Mouse (Mus musculus): Measurements from ENCODE around the gene St8sia1. TPM values are rescaled to one million over a fixed set of nuclear protein-coding genes. Genes with fewer than 3 reads are reported as not detected.
"Not testable (repeated sequence)": the region's sequence is repeated elsewhere in the genome, so short reads cannot be mapped to it uniquely, and the experiment has no call there.

Gene St8sia1
- total RNA-seq, 2 experiments from 2014 or later, result 0.89 to 1.3 TPM

- intact Hi-C loops (cut with DNase I), result loop anchor here (5.0 kb wide), 1 partner anchor 192 kb away; no protein-coding TSS in a partner anchor
- not testable (repeated sequence) for DNase-seq
Observed at GRCm38 (mm10) chr6:142985561-142986238, 21.4 kb upstream of the St8sia1 start.

DNA sequence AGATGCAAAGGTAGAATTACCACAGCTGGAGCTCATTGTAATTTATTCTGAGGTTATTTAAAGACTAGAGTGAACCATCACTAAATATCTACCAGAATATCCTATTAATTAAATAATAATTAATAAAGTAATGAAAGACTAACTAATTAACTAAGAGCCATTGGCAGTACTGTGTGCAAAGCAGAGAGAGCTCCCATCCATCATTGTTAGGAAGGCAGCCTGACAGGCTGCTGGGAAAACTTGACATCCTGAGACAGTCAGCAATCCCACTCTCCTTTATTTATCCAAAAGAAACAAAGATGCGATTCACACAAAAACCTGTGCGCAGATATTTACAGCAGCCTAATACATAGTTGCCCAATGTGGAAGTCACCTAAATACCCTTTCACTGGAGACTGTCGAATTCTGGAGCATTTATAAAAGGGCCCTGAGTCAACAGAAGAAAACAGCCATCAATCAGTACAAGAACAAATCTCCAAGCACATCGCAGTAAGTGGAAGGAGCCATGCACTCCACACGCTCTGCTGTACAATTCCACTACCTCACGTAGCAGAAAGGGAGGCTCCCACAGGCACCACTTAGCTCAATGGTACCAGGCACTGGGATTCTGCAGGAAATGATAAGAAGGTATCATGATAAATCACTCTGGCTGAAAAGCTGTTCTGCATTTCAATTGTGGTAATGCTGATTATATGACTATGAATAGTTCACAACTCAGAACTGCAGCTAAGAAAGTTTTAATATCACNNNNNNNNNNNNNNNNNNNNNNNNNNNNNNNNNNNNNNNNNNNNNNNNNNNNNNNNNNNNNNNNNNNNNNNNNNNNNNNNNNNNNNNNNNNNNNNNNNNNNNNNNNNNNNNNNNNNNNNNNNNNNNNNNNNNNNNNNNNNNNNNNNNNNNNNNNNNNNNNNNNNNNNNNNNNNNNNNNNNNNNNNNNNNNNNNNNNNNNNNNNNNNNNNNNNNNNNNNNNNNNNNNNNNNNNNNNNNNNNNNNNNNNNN is 15.7 kb upstream of the St8sia1 start:
- intact Hi-C loops (cut with DNase I), result no loop called here
- DNase-seq, result no peak

DNA sequence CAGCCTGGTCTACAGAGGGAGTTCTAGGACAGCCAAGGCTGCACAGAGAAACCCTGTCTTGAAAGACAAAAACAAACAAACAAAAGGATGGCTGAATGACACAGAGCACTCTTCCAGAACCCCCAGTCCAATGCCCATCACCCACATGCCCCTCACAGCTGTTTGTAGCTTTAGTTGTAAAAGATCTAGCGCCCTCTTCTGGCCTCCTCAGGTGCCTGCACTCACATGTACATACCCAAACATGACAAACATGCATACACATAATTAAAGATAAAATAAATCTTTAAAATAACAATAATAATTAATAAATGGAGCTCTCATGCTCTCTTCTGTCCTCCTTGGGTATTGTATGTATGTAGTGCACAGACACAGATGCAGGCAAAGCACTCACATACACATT is 13.0 kb upstream of the St8sia1 start:
- intact Hi-C loops (cut with DNase I), result no loop called here
- DNase-seq, result no peak

DNA sequence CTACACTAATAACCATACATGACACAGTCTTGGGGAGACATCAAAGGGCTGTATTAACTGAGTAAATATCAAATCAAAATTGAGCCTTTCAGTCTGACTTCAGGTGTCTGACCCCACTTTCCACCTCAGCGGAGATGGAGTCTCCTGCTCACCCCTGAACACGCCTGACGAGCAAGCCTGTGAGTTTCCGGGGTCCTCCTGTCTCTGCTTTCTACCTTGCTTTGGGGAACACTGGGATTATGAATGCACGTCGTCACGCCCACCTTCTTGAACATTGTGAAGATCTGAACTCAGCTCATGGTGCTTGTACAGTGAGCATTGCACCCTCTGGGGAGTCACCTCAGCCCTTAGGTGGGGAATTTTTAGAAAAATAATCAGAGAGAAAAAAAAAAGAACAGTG is 9.0 kb upstream of the St8sia1 start:
- intact Hi-C loops (cut with DNase I), result no loop called here
- no peak for DNase-seq

DNA sequence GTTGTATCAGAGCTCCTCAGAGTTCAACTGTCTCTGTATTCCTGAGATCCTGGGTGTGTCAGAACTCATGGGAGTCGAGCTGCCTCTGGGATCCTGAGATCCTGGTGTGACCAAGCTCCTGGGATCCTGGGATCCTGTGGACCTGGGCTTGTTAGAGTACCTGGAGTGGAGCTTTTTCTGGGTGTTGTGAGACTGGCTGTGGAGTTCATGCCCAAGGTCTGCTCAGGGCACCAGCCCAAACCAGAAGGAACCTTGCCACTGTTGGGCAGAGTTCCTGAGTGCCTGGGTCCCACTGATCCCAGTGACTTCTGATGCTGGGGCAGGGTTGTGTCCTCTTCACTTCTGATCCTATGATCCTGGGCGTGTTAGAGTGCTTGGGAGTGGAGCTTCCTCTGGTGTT is 8.0 kb upstream of the St8sia1 start:
- no peak for DNase-seq
- intact Hi-C loops (cut with DNase I), result no loop called here

DNA sequence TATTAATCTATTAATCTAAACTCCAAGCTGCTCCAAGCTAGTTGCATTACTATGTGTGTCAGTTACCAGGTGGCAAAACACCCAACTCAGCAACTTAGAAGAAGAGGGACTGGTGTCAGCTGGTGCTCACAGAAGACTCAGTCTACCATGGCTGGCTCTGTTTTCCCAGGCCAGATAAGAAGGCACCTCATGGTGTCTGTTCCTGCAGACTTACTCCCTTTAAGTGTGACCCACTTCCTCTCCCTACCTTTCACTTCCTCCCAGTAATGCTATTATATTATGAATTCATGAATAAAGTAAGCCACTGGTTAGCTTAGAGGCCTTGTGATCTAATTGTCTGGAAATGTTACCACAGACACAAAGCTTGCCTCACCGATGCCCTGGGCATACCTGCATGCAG is 3.2 kb upstream of the St8sia1 start:
- intact Hi-C loops (cut with DNase I), result loop anchor here (10.0 kb wide), 2 partner anchors 153 to 443 kb away; no protein-coding TSS in a partner anchor
- DNase-seq, result no peak

- DNase-seq, result peak; percentile 77 to 81
- intact Hi-C loops (cut with DNase I), result loop anchor here (2.0 to 10.0 kb wide), 3 partner anchors 150 to 440 kb away; no protein-coding TSS in a partner anchor
Observed at GRCm38 (mm10) chr6:142964531-142965385, 506 bp upstream of the St8sia1 start.

DNA sequence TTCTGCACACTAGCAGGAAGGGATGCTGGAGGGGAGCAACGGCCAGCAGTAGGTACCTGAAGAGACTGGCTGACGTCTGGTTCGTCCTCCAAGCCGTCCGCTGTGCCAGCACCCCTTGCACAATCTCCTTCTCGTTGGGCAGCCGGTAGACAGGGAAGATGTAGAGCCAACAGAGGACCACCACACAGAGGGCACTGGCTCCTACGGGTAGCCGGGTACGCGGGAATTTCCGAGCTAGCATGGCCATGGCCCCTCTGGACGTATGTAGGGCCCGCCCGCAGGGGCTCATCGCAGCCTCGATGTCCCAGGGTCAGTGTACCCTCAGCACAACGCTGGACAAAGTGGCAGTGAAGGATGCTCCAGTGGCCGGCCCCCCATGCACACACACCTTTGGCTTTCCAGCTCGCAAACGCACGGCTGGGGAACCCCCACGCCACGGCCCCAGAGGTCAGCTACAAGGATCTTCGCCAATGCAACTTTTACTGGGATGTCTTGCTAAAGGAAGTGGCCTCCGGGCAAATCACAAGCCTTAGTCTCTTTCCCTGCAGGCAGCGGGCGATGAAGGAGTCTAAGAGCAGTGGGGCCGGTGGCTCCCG is 674 bp downstream of the St8sia1 start:
- intact Hi-C loops (cut with DNase I), result loop anchor here (2.0 to 10.0 kb wide), 3 partner anchors 149 to 439 kb away; no protein-coding TSS in a partner anchor
- DNase-seq, result no peak

GRCm38 (mm10) chr6:142962881-142963280 is 1.4 kb downstream of the St8sia1 start:
- DNase-seq, result no peak
- intact Hi-C loops (cut with DNase I), result loop anchor here (10.0 kb wide), 2 partner anchors 148 to 438 kb away; no protein-coding TSS in a partner anchor

GRCm38 (mm10) chr6:142962476-142962875 is 1.8 kb downstream of the St8sia1 start:
- intact Hi-C loops (cut with DNase I), result loop anchor here (10.0 kb wide), 2 partner anchors 148 to 438 kb away; no protein-coding TSS in a partner anchor
- DNase-seq, result no peak

DNA sequence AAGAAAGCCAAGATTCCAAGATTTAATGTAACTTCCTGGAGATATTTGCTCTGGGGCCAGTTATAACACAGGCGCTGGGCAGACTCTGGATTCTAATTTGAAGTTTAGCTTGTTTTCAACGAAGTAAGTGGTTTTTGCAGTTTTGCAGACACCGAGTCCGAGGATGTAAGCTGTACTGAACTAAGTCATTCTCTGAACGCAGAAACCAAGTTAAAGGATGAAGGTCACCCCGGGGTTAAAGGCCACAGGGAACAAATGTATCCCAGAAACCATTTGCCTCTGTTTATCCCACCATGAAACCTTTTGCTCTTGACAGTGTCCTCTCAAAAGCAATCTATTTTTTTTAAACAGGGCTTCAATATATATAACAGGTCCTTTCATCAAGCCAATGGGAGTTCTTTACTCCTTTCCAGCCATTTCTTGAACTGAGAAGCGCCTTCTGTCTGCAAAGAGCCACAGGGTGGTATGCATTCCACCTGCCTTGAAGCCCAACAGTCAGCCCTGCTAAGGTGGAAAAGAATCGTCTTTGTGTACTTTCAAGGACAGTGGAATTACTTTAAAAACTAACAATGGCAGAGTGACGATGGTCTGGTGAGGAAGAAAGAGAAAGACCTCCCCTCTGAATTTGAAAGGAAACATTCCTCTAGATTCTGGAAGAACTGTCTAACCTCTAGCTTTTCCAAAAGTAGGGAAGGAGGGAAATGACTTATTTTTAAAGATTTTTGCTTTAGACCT is 2.4 kb downstream of the St8sia1 start:
- intact Hi-C loops (cut with DNase I), result loop anchor here (10.0 kb wide), 2 partner anchors 147 to 437 kb away; no protein-coding TSS in a partner anchor
- no peak for DNase-seq

DNA sequence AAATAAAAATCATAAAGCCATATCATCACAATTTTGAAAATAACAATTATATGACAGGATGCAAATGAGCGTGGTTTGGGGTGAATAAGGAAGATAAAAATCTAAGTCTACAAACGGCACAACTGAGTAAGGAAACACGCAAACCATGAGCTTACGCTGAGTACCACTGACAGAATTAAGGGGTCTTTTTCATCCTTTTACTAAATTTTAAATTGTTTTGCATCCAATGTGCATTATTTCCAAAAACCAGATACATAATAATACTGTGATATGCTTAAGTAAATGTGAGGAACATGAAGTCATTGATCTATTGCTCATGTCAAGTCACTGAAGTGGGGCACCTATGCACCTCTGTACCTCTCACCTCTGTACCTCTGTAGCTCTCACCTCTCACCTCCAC is 7.7 kb downstream of the St8sia1 start:
- no peak for DNase-seq
- intact Hi-C loops (cut with DNase I), result no loop called here

- intact Hi-C loops (cut with DNase I), result no loop called here
- DNase-seq, result no peak
Observed at GRCm38 (mm10) chr6:142955281-142955680, 9.0 kb downstream of the St8sia1 start.

GRCm38 (mm10) chr6:142953189-142953588 is 11.1 kb downstream of the St8sia1 start:
- intact Hi-C loops (cut with DNase I), result loop anchor here (5.0 kb wide), 1 partner anchor 96 kb away; no protein-coding TSS in a partner anchor
- no peak for DNase-seq

DNA sequence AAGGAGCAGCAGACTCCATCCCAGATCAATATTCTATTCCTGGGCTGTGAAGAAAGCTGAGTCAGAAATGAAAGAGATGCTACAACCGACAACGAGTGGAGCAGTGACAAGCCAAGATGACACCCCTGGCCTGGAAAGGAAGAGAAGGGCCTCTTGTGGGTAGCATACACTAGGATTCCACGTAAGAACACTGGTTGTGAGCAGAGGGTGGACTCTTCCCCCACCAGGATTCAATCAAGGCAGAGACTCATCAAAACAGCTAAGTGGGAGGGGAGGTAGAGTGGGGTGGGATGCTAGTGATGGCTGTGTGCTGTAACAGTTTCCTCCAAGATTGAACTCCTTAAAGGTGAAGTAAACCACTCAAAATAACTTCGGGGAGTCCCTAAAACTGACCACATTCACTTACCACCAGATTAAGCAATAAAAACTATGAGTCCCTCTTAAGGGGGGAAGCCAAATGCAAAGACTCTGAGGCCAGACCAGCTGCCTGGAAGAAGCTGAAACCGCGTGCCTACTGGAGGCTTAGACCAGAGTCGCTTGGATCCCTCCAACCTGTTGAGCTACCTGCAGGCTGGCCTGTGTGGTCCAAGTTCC is 11.8 kb downstream of the St8sia1 start:
- intact Hi-C loops (cut with DNase I), result loop anchor here (5.0 kb wide), 1 partner anchor 95 kb away; no protein-coding TSS in a partner anchor
- DNase-seq, result no peak

GRCm38 (mm10) chr6:142951564-142952308 is 12.5 kb downstream of the St8sia1 start:
- intact Hi-C loops (cut with DNase I), result loop anchor here (5.0 kb wide), 1 partner anchor 94 kb away; no protein-coding TSS in a partner anchor
- DNase-seq, result no peak

GRCm38 (mm10) chr6:142950354-142950753 is 13.9 kb downstream of the St8sia1 start:
- intact Hi-C loops (cut with DNase I), result loop anchor here (5.0 kb wide), 1 partner anchor 93 kb away; no protein-coding TSS in a partner anchor
- DNase-seq, result no peak

GRCm38 (mm10) chr6:142948955-142949357 is 15.3 kb downstream of the St8sia1 start:
- DNase-seq, result peak; percentile 30 to 32
- intact Hi-C loops (cut with DNase I), result no loop called here

Measured in heart, postnatal 10 days (tissue).